In the genomic region with DNA sequence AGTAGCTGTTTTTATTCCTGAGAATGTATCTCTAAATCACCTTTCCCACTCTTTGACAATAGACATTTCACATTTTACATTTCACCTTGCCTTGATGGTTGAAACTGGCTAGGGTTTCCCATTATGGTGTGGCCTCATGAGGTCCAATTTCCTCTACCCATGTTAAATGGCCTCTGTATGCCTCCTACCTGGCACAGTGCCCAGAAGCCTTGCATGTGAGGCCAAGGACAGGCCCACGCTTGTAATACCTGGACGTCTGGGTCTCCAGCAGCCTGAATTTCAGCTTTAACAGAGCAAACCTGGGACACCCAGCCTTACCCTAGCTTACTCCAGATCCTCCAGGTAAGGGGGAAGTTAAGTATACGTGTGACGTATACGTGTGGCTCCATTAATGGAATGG, we compare ENCODE assay signal across 7 mouse cellular contexts. TPM values are rescaled to one million over a fixed set of nuclear protein-coding genes. Genes with fewer than 3 reads are reported as not detected.
DNase-seq lines count a peak whose midpoint lies in the region.

No protein-coding gene starts in this region.

- DNase-seq in 3T3-L1 (ENCODE audit: low read depth, low spot score) (peak; percentile 5), 416B (ENCODE audit: low read depth) (peak; percentile 46)
- DNase-seq in kidney, adult 9 months, result peak; percentile 94
- DNase-seq in lung, postnatal 10 days, result peak; percentile 35
- DNase-seq in gastrocnemius, adult 8-10 months (ENCODE audit: low spot score in 2 of 2), result no peak
- no peak for DNase-seq in layer of hippocampus, adult 8-10 months (ENCODE audit: low spot score in 2 of 2)
- no peak for DNase-seq in spleen, adult 12 weeks (ENCODE audit: low spot score)

RNA-seq across cellular contexts. Expression of gene Ttll10, which starts 24.1 kb away (rescaled TPM):
- not detected for total RNA-seq in gastrocnemius, adult 8-10 months (2022)
- under 1 TPM in 3 of 4 experiments, not detected in 1; 0.27 to 0.80 (median 0.45) TPM for total RNA-seq in layer of hippocampus, adult 8-10 months (2022)

RNA-seq across cellular contexts. Expression of gene 9430015G10Rik, which starts 26.4 kb away (rescaled TPM):
- 1 to 10 TPM; 2.1 to 4.2 (median 2.4) TPM for total RNA-seq in gastrocnemius, adult 8-10 months (2022)
- total RNA-seq in layer of hippocampus, adult 8-10 months (2022), result 10 to 100 TPM; 28.2 to 49.7 (median 35.9) TPM

RNA-seq across cellular contexts. Expression of gene Rnf223, which starts 47.0 kb away (rescaled TPM):
- not detected for total RNA-seq in gastrocnemius, adult 8-10 months (2022)
- 1 to 10 TPM in 2 of 4 experiments, under 1 TPM in 2; 0.49 to 2.0 (median 0.81) TPM for total RNA-seq in layer of hippocampus, adult 8-10 months (2022)

RNA-seq across cellular contexts. Expression of gene Tnfrsf18, which starts 57.4 kb away (rescaled TPM):
- total RNA-seq in gastrocnemius, adult 8-10 months (2022), result not detected
- not detected for total RNA-seq in layer of hippocampus, adult 8-10 months (2022)

Comparison
In these comparisons a context has a peak if more than half of its experiments do, and no peak if none do; other contexts are left out.
1. DNase-seq: peak in 3T3-L1 (single experiment), 416B (single experiment), kidney, adult 9 months (single experiment) and lung, postnatal 10 days (single experiment); none in gastrocnemius, adult 8-10 months (0 of 2), layer of hippocampus, adult 8-10 months (0 of 2) and spleen, adult 12 weeks (single experiment).
2. RNA of gene 9430015G10Rik, which starts 26.4 kb away (total RNA-seq): 28.2 to 49.7 TPM in layer of hippocampus, adult 8-10 months; 2.1 to 4.2 TPM in gastrocnemius, adult 8-10 months; every median in the first group is over 4 times any median in the second.